Mouse (Mus musculus) CH12.LX (cell line): ENCODE measurements around the gene Gm14214. TPM values are rescaled to one million over a fixed set of nuclear protein-coding genes. Genes with fewer than 3 reads are reported as not detected.

ENCODE experiments used
- DNase-seq: peaks from one replicate; pipeline ENCODE4 v3.0.0-alpha.2; 2013; ENCODE audit errors: extremely low read depth
- H3K27ac ChIP-seq: 2 replicates; pipeline ENCODE4 v1.5.1; 2012; ENCODE audit warnings: low read depth, mild to moderate bottlenecking, control low read depth, moderate library complexity; ENCODE audit not compliant: insufficient read depth
- H3K27me3 ChIP-seq: replicated peaks from 2 replicates; pipeline ENCODE3; 2012; ENCODE audit warnings: inconsistent platforms
- H3K36me3 ChIP-seq, 2 experiments: replicated peaks in 1 of 2; 2 replicates each; pipeline versions ENCODE3 to v1.6.1; 2012; ENCODE audit warnings: inconsistent platforms in 1 of 2, low read length in 1 of 2, mild to moderate bottlenecking in 1 of 2, mixed read lengths in 1 of 2, moderate library complexity in 1 of 2; ENCODE audit not compliant: control insufficient read depth in 1 of 2, insufficient read depth in 1 of 2
- H3K4me1 ChIP-seq, 2 experiments: 2 replicates each; pipeline ENCODE4 v1.6.1; 2012; ENCODE audit warnings: inconsistent platforms in 1 of 2, moderate library complexity in 1 of 2; ENCODE audit not compliant: insufficient read depth in 2 of 2, control insufficient read depth in 1 of 2
- H3K4me2 ChIP-seq: 2 replicates; pipeline ENCODE4 v1.6.1; 2012; ENCODE audit warnings: low read depth, mild to moderate bottlenecking, control low read depth; ENCODE audit not compliant: poor library complexity, insufficient read depth, severe bottlenecking
- H3K4me3 ChIP-seq, 3 experiments: fragments of 150-350 bp in 1 of 3; sonication (generic) in 1 of 3; replicated peaks in 1 of 3; 2 replicates each; pipeline versions ENCODE3 to v1.5.1; 2011 to 2012; ENCODE audit warnings: low read depth in 2 of 3, low read length in 2 of 3, mild to moderate bottlenecking in 2 of 3, moderate library complexity in 2 of 3, control low read depth in 1 of 3, improper control_type of control experiment in 1 of 3, inconsistent platforms in 1 of 3, mixed read lengths in 1 of 3; ENCODE audit not compliant: poor library complexity in 1 of 3
- H3K79me2 ChIP-seq: replicated peaks from 2 replicates; pipeline ENCODE4 v1.6.1; 2012; ENCODE audit warnings: mild to moderate bottlenecking, moderate library complexity; ENCODE audit not compliant: control insufficient read depth, poor library complexity, insufficient read depth, severe bottlenecking; ENCODE audit errors: extremely low read depth
- H3K9ac ChIP-seq: 2 replicates; pipeline ENCODE4 v1.6.1; 2012; ENCODE audit warnings: low read depth, mild to moderate bottlenecking, control low read depth, moderate library complexity; ENCODE audit not compliant: insufficient read depth
- H3K9me3 ChIP-seq: replicated peaks from 2 replicates; pipeline ENCODE3; 2012; ENCODE audit warnings: low read length, inconsistent platforms, mixed read lengths
- CTCF ChIP-seq, 2 experiments: IDR thresholded peaks in 1 of 2; conservative IDR thresholded peaks in 1 of 2; 2 replicates each; pipeline ENCODE4 v1.5.1; 2011 to 2012; ENCODE audit warnings: low read depth in 2 of 2, low read length in 2 of 2, improper control_type of control experiment in 1 of 2, inconsistent platforms in 1 of 2, mild to moderate bottlenecking in 1 of 2, moderate library complexity in 1 of 2
- EP300 ChIP-seq: IDR thresholded peaks from 2 replicates; pipeline ENCODE4 v1.6.1; 2011; ENCODE audit warnings: low read length, improper control_type of control experiment
- ETS1 ChIP-seq: conservative IDR thresholded peaks from 2 replicates; pipeline ENCODE4 v1.6.1; 2012; ENCODE audit warnings: low read depth, mild to moderate bottlenecking, inconsistent platforms, low read length, improper control_type of control experiment, moderate library complexity
- GABPA ChIP-seq: IDR thresholded peaks from 2 replicates; pipeline ENCODE4 v1.6.1; 2012; ENCODE audit warnings: low read depth, low read length, improper control_type of control experiment, inconsistent platforms; ENCODE audit not compliant: insufficient replicate concordance
- JUND ChIP-seq: conservative IDR thresholded peaks from 2 replicates; pipeline ENCODE4 v1.6.1; 2011; ENCODE audit warnings: low read depth, low read length, improper control_type of control experiment
- MAZ ChIP-seq: IDR thresholded peaks from 2 replicates; pipeline ENCODE4 v1.6.1; 2012; ENCODE audit warnings: low read depth, mild to moderate bottlenecking, inconsistent platforms, low read length, improper control_type of control experiment, moderate library complexity
- NELFE ChIP-seq: IDR thresholded peaks from 2 replicates; pipeline ENCODE4 v1.6.1; 2011; ENCODE audit warnings: low read depth, low read length, improper control_type of control experiment
- POLR2AphosphoS2 ChIP-seq: IDR thresholded peaks from 2 replicates; pipeline ENCODE4 v1.6.1; 2011; ENCODE audit warnings: low read depth, low read length, improper control_type of control experiment
- SMC3 ChIP-seq: IDR thresholded peaks from 2 replicates; pipeline ENCODE4 v1.6.1; 2011; ENCODE audit warnings: low read depth, low read length, improper control_type of control experiment
- TCF12 ChIP-seq: IDR thresholded peaks from 2 replicates; pipeline ENCODE4 v1.6.1; 2014; ENCODE audit warnings: low read depth, mild to moderate bottlenecking, inconsistent platforms, low read length, improper control_type of control experiment
- UBTF ChIP-seq: IDR thresholded peaks from 2 replicates; pipeline ENCODE4 v1.6.1; 2012; ENCODE audit warnings: low read depth, mild to moderate bottlenecking, inconsistent platforms, low read length, improper control_type of control experiment, moderate library complexity
- ZC3H11A ChIP-seq: IDR thresholded peaks from 2 replicates; pipeline ENCODE4 v1.6.1; 2012; ENCODE audit warnings: low read depth, mild to moderate bottlenecking, inconsistent platforms, low read length, improper control_type of control experiment
- ZKSCAN1 ChIP-seq: IDR thresholded peaks from 2 replicates; pipeline ENCODE4 v1.6.1; 2012; ENCODE audit warnings: low read depth, inconsistent platforms, low read length, improper control_type of control experiment, borderline replicate concordance
- dilution Hi-C: fragments of 300-500 bp; cut with MboI; formaldehyde crosslinking; loops from 2 replicates; pipeline ENCODE4 v1.14.3; 2020; ENCODE audit warnings: low sequenced_read_pairs; ENCODE audit not compliant: extremely low pct_unique_long_range_greater_than_20kb, extremely low pct_ligation_motif_present
- in situ Hi-C: fragments of 300-500 bp; cut with MboI; formaldehyde crosslinking; loops from 3 replicates; pipeline ENCODE4 v1.14.3; 2019; ENCODE audit warnings: low sequenced_read_pairs, low pct_ligation_motif_present, low pct_unique_long_range_greater_than_20kb, mixed read lengths
- polyA plus RNA-seq: library from polyadenylated mRNA; unstranded; fragments of >175 nt; gene quantifications from 2 replicates; pipeline ENCODE4 v1.2.1, GENCODE M21; 2012; ENCODE audit warnings: low read depth; ENCODE audit not compliant: insufficient read length
- total RNA-seq, 2 experiments: library from RNA; depleted of rRNA; stranded (reverse); fragments of 300-350 nt in 1 of 2; fragments of >200 nt in 1 of 2; gene quantifications; 2 replicates each; pipeline ENCODE4 v1.2.3; 2012 to 2014

Gene Gm14214
- total and polyA plus RNA-seq, 3 experiments: 0.41 TPM; not detected in 2

DNA sequence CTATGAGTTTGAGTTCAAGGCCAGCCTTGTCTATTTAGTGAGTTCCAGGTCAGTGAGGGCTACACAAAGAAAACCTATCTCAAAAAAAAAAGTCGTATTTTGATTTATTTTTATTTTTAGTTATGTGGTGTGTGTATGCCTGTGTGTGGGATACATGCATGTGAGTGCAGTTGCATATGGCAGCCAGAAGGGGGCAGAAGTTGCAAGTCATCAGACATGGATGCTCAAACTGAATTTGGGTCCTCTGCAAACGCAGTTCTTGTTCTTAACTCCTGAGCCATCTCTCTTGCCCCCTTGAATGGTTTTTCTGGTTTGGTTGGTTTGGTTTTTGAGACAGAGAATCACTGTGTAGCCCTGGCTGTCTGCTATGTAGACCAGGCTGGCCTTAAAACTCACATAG, 21.4 kb downstream of the Gm14214 start:
- Histone ChIP-seq H3K4me3 (no peak overlapping the region), H3K9ac (no peak overlapping the region), H3K36me3 (no peaks in the 10 kb centered on the region), H3K27me3 (no peaks in the 10 kb centered on the region), H3K4me2 (no peak overlapping the region), H3K4me1 (peaks cover 9 to 14% of the 10 kb centered on the region in 2 experiments), H3K9me3 (peaks cover 4% of the 10 kb centered on the region), H3K27ac (no peak overlapping the region), H3K79me2 (no peaks in the 10 kb centered on the region)
- TF ChIP-seq SMC3 (peak; percentile 21), POLR2AphosphoS2 (no peak), CTCF (conservative IDR thresholded peaks at IDR 0.05 in 1 of 2, IDR thresholded peaks at IDR 0.05 in 1 of 2; ENCODE audit: low read depth in 2 of 2, low read length in 2 of 2) (peak; percentile 35 to 48; a peak in 3 of 4 replicates)
- dilution Hi-C loops (no loop called here), in situ Hi-C loops (no loop called here)
- no peak for DNase-seq

GRCm38 (mm10) chr2:154743915-154744314, 25.9 kb downstream of the Gm14214 start:
- Histone ChIP-seq H3K4me2 (no peak overlapping the region), H3K9me3 (peaks cover 4% of the 10 kb centered on the region), H3K4me1 (peaks cover 3 to 5% of the 10 kb centered on the region in 2 experiments; a peak in 1 of 4 replicates), H3K79me2 (no peaks in the 10 kb centered on the region), H3K27me3 (peaks cover 1% of the 10 kb centered on the region), H3K27ac (no peak overlapping the region), H3K36me3 (no peaks in the 10 kb centered on the region), H3K4me3 (no peak overlapping the region), H3K9ac (no peak overlapping the region)
- dilution Hi-C loops: no loop called here
- TF ChIP-seq EP300 (no peak), MAZ (no peak), JUND (no peak), POLR2AphosphoS2 (no peak), ZKSCAN1 (no peak)
- no peak for DNase-seq
- in situ Hi-C loops: no loop called here

- Histone ChIP-seq H3K4me3 (no peak overlapping the region), H3K27ac (no peak overlapping the region), H3K9me3 (no peaks in the 10 kb centered on the region), H3K4me1 (peaks cover 3 to 5% of the 10 kb centered on the region in 2 experiments; a peak in 1 of 4 replicates), H3K27me3 (peaks cover 1% of the 10 kb centered on the region), H3K9ac (no peak overlapping the region), H3K36me3 (no peaks in the 10 kb centered on the region), H3K79me2 (no peaks in the 10 kb centered on the region), H3K4me2 (no peak overlapping the region)
- dilution Hi-C loops (no loop called here), in situ Hi-C loops (no loop called here)
- TF ChIP-seq ZC3H11A (no peak), CTCF (conservative IDR thresholded peaks at IDR 0.05 in 1 of 2, IDR thresholded peaks at IDR 0.05 in 1 of 2; ENCODE audit: low read depth in 2 of 2, low read length in 2 of 2) (no peak), GABPA (no peak), ETS1 (no peak), NELFE (no peak), TCF12 (no peak), JUND (no peak), UBTF (no peak)
- no peak for DNase-seq
Measured at GRCm38 (mm10) chr2:154742911-154743819, 26.7 kb downstream of the Gm14214 start.
